Mouse (Mus musculus) midbrain, embryonic 10.5 days (tissue): ENCODE results near the gene Gcgr. TPM values are rescaled to one million over a fixed set of nuclear protein-coding genes. Genes with fewer than 3 reads are reported as not detected.

Experiments
- DNase-seq: peaks from one replicate; pipeline ENCODE4 v3.0.0-alpha.2; 2017; ENCODE audit warnings: low spot score
- H3K27ac ChIP-seq: fragments of 300-500 bp; sonication (generic); replicated peaks from 2 replicates; pipeline ENCODE4 v1.5.1; 2016; ENCODE audit warnings: mild to moderate bottlenecking
- H3K27me3 ChIP-seq: fragments of 300-500 bp; sonication (generic); 2 replicates; pipeline ENCODE4 v1.6.1; 2016; ENCODE audit warnings: low read depth, mild to moderate bottlenecking; ENCODE audit not compliant: poor library complexity, severe bottlenecking
- H3K36me3 ChIP-seq: fragments of 300-500 bp; sonication (generic); 2 replicates; pipeline ENCODE4 v1.6.1; 2016; ENCODE audit warnings: mild to moderate bottlenecking, moderate library complexity
- H3K4me1 ChIP-seq: fragments of 300-500 bp; sonication (generic); 2 replicates; pipeline ENCODE4 v1.6.1; 2016
- H3K4me3 ChIP-seq: fragments of 300-500 bp; sonication (generic); 2 replicates; pipeline ENCODE4 v1.5.1; 2016; ENCODE audit warnings: mild to moderate bottlenecking, moderate library complexity
- H3K9me3 ChIP-seq: fragments of 300-500 bp; sonication (generic); replicated peaks from 2 replicates; pipeline ENCODE4 v1.6.1; 2016; ENCODE audit warnings: mild to moderate bottlenecking
- WGBS: fragments of 180-500 bp; shearing (Covaris S2); methylation state at CpG from one replicate; pipeline ENCODE4 v1.1.7; 2016; 5-methylcytosine and 5-hydroxymethylcytosine counted together
- polyA plus RNA-seq: library from polyadenylated mRNA; unstranded; fragments of >200 nt; fragmentation: Nextera tagmentation; extraction: Ambion mirVana; gene quantifications from 2 replicates; pipeline ENCODE4 v1.2.1, GENCODE M21; 2016

The Gcgr gene
- 0.26 and 0.27 TPM in 2 replicates for polyA plus RNA-seq

GRCm38 (mm10) chr11:120530085-120530964, at the start of gene Gcgr:
Gcgr (plus strand) TSS chr11:120530699.
- peak; percentile 50 for DNase-seq
- H3K36me3 ChIP-seq: no peaks in the 10 kb centered on the region
- peak within 1 kb of the TSS; percentile 63; the same call in 1 of the 2 replicates for H3K27ac ChIP-seq
- H3K4me1 ChIP-seq: peaks cover 13% of the 10 kb centered on the region
- no peaks in the 10 kb centered on the region for H3K9me3 ChIP-seq
- H3K27me3 ChIP-seq: peaks cover 65% of the 10 kb centered on the region
- peak within 1 kb of the TSS; percentile 50 for H3K4me3 ChIP-seq
- WGBS: 8% methylated on average over 62 of the region's 62 CpGs

DNA sequence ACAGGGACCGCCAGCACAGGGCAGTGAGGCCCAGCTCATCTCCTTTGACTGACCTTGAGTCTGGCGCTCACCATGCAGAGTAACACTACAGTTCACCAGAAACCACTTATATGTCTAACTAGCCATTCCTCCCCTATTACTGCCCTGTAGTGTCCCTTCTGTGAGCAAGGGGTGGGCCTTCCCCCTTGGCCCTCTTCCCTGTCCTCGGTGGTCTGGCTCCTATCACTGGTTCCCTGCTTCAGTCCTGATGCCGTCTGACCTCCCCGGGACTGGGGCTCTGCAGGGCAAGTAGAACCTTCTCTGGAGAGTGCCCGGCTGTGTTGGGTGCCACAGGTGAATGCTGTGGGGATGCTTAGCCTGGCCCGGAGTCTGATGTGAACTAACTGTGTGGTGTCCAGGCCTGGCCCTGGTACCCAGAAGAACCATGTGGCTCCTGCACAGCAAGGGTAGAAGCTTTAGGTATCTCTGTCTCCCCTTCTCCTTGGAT, 47.0 kb upstream of the Gcgr start:
- DNase-seq: no peak
- H3K27me3 ChIP-seq: no peaks in the 10 kb centered on the region
- no peaks in the 10 kb centered on the region for H3K9me3 ChIP-seq
- H3K36me3 ChIP-seq: peaks cover 85% of the 10 kb centered on the region
- H3K4me1 ChIP-seq: peaks cover 23% of the 10 kb centered on the region
- 87% methylated on average over 7 of the region's 7 CpGs for WGBS
- H3K27ac ChIP-seq: peak overlapping the region; percentile 93
- peak overlapping the region; percentile 99 for H3K4me3 ChIP-seq

- Histone ChIP-seq H3K4me1 (peaks cover 24% of the 10 kb centered on the region), H3K27me3 (no peaks in the 10 kb centered on the region), H3K27ac (peak within 1 kb of the TSS; percentile 93), H3K9me3 (no peaks in the 10 kb centered on the region), H3K36me3 (peaks cover 84% of the 10 kb centered on the region), H3K4me3 (peak within 1 kb of the TSS; percentile 99)
- WGBS: under 1% methylated on average over 60 of the region's 60 CpGs
- DNase-seq: peak; percentile 92
Observed at GRCm38 (mm10) chr11:120484265-120484981, 46.1 kb upstream of the Gcgr start, which contains the start of gene Mrpl12. Mrpl12 (plus strand) TSS chr11:120484613.

DNA sequence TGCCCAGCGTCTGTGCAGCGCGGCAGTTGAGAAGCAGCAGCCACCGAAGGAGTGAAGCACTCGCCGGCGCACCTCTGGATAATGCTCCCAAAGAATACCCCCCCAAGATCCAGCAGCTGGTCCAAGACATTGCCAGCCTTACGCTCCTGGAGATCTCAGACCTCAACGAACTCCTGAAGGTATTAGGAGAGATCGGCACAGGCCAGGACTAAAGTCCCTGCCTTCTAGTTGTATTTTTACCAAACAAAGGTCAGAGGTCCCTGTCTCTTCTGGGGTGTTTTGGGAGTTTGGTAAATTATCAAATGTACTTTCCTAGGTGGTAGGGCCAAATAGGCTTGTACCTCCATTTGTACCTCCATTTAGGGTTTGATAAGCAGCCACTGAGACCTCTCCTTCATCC, 45.2 kb upstream of the Gcgr start:
- Histone ChIP-seq H3K27ac (peak overlapping the region; percentile 93), H3K4me3 (peak overlapping the region; percentile 99), H3K27me3 (no peaks in the 10 kb centered on the region), H3K9me3 (no peaks in the 10 kb centered on the region), H3K36me3 (peaks cover 82% of the 10 kb centered on the region), H3K4me1 (peaks cover 32% of the 10 kb centered on the region)
- DNase-seq: no peak
- 11% methylated on average over 10 of the region's 10 CpGs for WGBS

DNA sequence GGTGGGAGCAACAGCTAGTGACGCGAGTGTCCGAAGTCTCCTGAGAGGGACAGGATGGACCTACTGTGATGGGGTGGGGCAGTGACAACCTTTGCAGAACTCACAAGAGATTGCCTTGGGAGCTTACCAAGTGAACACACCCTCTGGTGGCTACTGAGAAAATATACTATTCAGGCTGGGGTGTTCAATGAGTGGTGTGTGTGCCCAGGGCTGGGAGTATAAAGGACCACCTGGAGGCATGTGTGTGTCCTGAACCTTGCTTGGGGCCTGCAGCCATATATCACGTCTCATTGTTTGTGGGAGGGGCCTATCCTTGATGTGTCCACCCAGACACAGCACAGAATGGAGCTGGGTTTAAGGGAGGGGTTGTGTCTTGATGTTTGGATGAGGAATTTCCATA, 42.0 kb upstream of the Gcgr start:
- no peak overlapping the region for H3K4me3 ChIP-seq
- no peak overlapping the region for H3K27ac ChIP-seq
- H3K4me1 ChIP-seq: peaks cover 60% of the 10 kb centered on the region
- DNase-seq: no peak
- H3K36me3 ChIP-seq: peaks cover 50% of the 10 kb centered on the region
- H3K27me3 ChIP-seq: no peaks in the 10 kb centered on the region
- WGBS: 85% methylated on average over 4 of the region's 4 CpGs
- no peaks in the 10 kb centered on the region for H3K9me3 ChIP-seq

GRCm38 (mm10) chr11:120489054-120489761, 41.3 kb upstream of the Gcgr start:
- Histone ChIP-seq H3K4me3 (0 out of 2 replicates have a peak overlapping the region, but pooled peaks have one; percentile 1), H3K4me1 (peaks cover 61% of the 10 kb centered on the region), H3K27me3 (no peaks in the 10 kb centered on the region), H3K9me3 (no peaks in the 10 kb centered on the region), H3K27ac (no peak overlapping the region), H3K36me3 (peaks cover 50% of the 10 kb centered on the region)
- peak; percentile 65 for DNase-seq
- WGBS: 62% methylated on average over 4 of the region's 4 CpGs

GRCm38 (mm10) chr11:120490291-120491046, 40.0 kb upstream of the Gcgr start:
- WGBS: 38% methylated on average over 4 of the region's 4 CpGs
- peaks cover 55% of the 10 kb centered on the region for H3K4me1 ChIP-seq
- peaks cover 60% of the 10 kb centered on the region for H3K36me3 ChIP-seq

DNA sequence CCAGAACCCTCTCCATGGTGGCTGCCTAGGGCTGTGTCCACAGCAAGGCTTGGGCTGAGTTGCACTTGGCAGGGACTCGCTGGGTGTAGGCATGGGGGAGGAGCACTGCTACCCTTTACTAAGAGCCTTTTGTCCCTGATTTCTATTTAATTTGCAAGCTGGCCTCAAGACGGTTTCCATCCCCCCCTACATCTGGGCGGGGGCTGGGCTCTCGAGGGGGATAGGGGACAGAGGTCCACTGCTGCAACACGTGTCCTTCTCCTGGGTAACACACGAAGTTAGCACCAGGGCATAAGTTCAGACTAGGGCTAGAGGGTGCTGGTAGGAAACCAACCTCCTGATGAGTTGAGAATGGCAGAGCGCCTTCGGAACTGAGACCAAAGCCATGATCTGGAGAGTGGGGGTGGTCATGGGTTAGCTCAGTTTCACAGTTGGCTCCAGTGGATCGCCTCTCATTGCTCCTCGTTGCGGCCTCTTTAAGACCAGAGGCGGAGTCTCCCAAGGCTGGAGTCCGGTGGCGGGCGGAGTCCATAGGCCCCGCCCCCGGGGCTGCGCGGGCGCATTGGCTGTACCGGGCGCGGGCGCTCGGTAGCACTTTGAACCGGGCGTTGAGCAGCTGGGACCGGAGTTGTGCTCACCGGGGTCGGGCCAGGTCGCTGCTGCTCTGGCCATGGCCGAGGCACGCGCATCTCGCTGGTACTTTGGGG, 39.0 kb upstream of the Gcgr start, which contains the start of gene Slc25a10:
Slc25a10 (plus strand) TSS at position 524 of the 707 bp plus-strand sequence.
- peaks cover 49% of the 10 kb centered on the region for H3K4me1 ChIP-seq
- peaks cover 60% of the 10 kb centered on the region for H3K36me3 ChIP-seq
- H3K4me3 ChIP-seq: peak within 1 kb of the TSS; percentile 93
- under 1% methylated on average over 35 of the region's 35 CpGs for WGBS
- DNase-seq: peak; percentile 89
- no peaks in the 10 kb centered on the region for H3K9me3 ChIP-seq
- no peaks in the 10 kb centered on the region for H3K27me3 ChIP-seq
- peak within 1 kb of the TSS; percentile 91 for H3K27ac ChIP-seq

More at GRCm38 (mm10) chr11:120490291-120491046, 40.0 kb upstream of the Gcgr start:
- no peak for DNase-seq
- Histone ChIP-seq H3K27ac (peak overlapping the region; percentile 91), H3K27me3 (no peaks in the 10 kb centered on the region), H3K9me3 (no peaks in the 10 kb centered on the region), H3K4me3 (peak overlapping the region; percentile 93)

GRCm38 (mm10) chr11:120492024-120492877, 38.2 kb upstream of the Gcgr start:
- H3K36me3 ChIP-seq: peaks cover 60% of the 10 kb centered on the region
- no peaks in the 10 kb centered on the region for H3K27me3 ChIP-seq
- under 1% methylated on average over 48 of the region's 48 CpGs for WGBS
- DNase-seq: peak; percentile 52
- H3K27ac ChIP-seq: peak overlapping the region; percentile 91
- H3K4me1 ChIP-seq: peaks cover 49% of the 10 kb centered on the region
- H3K4me3 ChIP-seq: peak overlapping the region; percentile 93
- H3K9me3 ChIP-seq: no peaks in the 10 kb centered on the region

- Histone ChIP-seq H3K27ac (peak overlapping the region; percentile 91), H3K27me3 (no peaks in the 10 kb centered on the region), H3K9me3 (no peaks in the 10 kb centered on the region), H3K36me3 (peaks cover 60% of the 10 kb centered on the region), H3K4me3 (peak overlapping the region; percentile 93), H3K4me1 (peaks cover 49% of the 10 kb centered on the region)
- WGBS: 33% methylated on average over 3 of the region's 3 CpGs
- no peak for DNase-seq
Observed at GRCm38 (mm10) chr11:120492878-120493203, 37.7 kb upstream of the Gcgr start.
